Mouse (Mus musculus): ENCODE data around the gene Tarbp2.

Tarbp2 gene

DNA sequence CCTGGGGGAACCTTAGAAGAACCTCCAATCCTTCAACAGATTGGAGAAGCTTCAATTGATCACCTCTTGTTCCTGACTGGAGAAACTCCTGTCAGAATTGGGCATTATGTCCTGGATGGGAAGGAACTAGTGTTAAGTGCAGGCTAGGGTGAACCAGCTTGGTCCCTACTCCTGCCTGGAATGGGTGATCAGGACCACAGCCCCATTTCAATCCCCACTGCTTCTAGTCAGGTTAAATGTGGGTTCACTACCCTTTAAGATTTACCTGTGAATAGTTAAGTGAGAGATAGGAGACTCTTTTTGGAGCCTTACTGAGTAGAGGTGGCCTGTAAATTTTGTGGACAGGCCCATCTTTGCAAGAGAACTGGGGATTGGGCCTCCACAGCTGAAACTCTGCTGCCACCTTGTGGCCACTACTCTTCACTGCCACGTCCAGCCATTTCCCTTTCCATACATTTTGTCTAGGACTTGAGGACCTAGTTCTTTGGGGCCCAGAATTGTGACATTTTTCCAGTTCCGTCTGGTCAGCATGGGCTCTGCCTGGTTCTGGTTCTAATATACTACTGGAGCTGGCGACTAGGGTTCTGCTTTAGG lies 7.0 kb downstream of the Tarbp2 start, which contains the start of gene Npff:
Gene Npff (minus strand): TSS at position 51 of the 594 bp plus-strand sequence.
- DNase-seq (ENCODE audit: extremely low spot score, low read depth, low spot score) = peak; percentile 63

DNA sequence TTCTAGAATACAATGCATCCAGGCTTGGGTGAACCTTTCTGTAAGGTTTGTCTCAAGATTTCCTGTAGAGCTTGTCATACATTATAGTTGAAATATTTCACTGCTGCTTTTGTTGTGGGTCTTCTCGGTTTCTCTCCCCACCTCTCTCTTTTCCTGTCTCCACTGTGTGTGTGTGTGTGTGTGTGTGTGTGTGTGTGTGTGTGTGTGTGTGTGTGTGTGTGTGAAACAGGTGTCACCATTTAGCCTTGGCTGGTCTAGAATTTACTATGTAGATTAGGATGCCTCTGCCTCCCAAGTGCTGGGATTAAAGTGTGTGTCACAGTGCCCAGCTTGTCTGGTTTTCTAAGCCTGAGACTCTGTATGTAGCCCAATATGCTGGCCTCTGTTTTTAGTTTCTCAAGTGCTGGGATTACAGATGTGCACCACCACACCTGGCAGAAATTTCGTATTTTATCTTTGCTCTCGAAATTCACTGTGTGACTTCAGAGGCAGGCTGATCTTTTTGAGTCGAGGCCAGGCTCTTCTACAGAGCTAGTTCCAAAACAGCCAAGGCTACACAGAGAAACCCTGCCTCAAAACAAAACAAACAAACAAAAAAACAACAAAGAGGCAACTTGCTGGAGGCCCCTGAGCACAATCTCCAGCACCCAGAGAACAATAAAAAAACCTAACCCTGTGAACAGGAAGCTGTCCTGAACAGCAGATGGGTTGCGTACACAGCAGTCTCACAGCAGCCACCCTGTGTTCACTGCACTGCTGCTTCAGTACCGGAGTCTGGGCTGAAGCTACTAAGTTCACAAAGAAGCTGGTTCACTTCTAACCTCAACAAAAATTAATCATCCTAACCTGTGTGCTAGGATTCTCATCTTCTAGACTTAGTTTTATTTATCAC lies 8.4 kb downstream of the Tarbp2 start:
- DNase-seq (ENCODE audit: extremely low spot score, low read depth, low spot score) = no peak

DNA sequence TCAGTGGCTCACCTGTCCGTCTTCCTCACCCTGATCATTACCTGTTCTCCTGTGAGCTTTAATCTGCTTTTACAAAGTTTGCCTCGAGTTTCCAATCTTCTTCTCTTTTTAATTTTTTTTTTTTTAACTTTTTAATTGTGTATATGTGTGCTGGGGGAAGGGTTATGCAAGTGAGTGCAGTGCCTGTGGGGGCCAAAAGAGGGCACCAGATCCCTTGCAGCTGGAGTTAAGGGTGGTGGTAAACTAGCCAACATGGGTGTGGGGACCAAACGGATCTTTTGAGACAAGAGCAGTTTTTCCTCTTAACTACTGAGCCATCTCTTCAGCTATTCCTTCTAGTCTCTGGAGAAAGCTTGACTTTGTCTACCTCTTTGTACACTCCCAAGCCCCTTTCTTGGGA lies 9.9 kb downstream of the Tarbp2 start:
- no peak for DNase-seq (ENCODE audit: extremely low spot score, low read depth, low spot score)

DNA sequence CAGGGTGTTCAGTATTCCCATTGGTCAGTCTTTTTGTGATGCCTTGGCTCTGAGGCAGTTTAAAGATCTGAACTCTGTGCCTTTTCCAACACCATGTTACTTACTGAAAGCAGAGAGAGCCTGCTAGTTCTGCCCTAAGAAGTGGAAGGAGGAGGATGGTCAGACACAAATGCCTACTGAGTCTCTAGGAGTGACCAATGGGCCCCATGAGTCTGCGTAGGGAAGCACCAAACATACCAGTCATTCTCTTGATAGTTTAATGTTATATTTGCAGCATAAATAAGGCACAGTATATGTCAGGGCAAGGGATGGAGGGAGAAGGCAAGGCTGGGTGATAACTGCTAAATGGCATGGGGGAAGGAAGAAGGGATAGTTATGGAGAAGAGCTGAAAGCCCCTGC lies 10.4 kb downstream of the Tarbp2 start:
- DNase-seq (ENCODE audit: extremely low spot score, low read depth, low spot score) = no peak

DNA sequence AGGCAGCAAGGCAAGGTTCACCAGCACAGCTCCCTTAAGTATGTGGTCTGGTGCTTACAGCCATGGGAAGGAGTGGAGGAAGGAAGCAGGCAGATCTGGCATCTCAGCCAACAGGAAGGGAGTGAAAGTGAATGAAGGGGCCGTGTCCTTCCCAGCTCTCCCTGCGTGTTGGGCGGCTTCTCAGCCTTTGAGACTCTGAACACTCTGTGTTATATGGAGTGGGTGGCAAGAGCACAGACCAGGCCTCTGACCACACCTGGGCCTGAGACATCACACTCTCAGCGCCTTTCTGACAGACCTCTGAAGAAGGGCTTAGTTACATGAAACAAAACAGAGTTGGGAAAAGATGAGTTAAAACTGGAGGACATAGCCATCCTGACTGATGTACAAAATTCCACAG lies 12.6 kb downstream of the Tarbp2 start:
- no peak for DNase-seq (ENCODE audit: extremely low spot score, low read depth, low spot score)

DNA sequence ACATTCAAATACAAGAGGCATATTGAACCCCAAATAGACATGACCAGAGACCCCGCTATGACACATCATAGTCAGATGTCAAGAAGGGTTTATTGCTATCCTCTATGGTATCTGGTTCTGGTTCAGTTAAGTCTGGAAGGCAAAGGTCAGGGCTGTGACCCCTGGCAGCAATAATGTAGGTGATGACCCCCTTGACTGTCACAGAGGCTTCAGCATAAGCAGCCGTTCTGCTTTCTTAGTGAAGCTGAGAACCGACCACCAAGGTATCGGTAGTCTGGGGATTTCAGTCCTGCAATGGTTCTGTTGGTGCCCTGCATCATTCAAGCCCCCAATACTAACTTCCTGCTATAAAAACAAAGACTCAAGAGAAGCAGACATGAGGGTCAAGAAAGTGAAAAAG lies 13.6 kb downstream of the Tarbp2 start:
- no peak for DNase-seq (ENCODE audit: extremely low spot score, low read depth, low spot score)

DNA sequence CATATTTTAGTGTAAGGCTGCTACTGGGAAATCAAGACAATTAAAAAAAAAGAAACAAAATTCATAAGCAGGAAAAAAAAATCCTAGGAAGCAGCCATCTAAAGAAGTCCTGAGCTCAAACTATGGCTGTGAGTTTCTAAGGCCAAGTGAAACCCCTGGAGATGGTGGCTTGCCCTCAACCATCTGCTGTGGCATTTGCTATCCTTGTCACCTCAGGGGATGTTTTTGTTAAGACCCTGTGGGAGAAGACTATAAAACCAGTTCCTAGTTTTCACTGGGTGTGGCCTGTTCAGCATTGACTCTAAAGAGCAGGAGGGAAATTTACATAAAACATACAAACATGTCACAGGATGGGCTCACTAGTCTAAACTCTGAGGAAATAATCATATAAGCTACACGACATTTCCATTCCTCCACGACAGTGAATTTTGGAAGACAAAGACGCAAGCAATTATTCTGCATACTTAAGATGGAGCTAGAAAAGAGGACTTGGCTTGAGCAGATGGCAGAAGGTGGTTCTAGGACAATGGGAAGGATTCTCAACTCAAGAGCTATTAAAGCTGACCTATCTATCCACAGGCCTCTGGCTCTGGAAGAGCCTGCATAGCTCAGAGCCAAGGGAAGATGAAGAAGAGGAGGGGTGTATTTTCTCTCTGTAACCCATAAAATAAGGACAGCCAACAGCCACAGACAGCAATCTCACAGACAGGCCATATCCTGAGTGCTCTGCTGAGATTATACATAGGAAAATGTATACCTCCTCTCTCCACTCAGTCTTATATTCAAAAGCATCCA lies 14.3 kb downstream of the Tarbp2 start:
- DNase-seq (ENCODE audit: extremely low spot score, low read depth, low spot score) = no peak

DNA sequence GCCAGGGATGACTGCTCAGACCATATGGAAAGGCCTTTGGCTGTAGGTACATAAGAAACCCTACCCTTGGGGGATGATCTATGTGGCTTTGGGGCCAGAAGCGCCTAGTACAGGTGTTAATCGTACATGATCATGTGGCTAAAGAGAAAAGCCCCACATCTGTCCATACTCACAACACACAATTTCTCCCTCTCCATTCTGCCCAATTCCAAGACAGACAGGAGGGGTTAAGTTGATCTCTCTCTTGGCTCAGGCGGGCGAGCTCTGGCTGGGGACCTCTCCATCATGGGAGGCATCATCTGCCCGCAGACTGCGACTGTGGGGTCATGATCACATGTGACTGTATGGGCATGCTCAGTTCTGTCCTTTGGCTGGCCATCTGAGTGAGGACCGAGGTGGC lies 15.9 kb downstream of the Tarbp2 start:
- DNase-seq (ENCODE audit: extremely low spot score, low read depth, low spot score) = no peak

DNA sequence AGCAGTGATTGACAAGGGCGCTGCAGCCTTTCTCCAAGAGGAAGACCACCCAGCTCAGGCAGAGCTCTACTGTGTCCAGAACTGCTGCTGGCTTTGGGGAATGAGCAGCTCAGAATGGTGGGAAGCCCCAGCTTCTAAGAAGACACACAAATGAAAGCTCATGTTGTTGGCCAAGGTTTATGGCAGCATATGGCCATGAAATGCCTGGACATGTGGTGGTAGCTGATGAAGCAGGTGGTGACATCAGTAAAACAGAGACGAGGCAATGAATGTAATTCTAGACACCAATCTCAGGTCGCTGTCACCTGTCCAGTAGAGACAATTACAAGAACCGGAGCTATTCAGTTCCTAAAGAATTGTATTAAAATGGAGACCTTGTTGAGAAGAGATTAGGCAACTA lies 26.8 kb downstream of the Tarbp2 start:
- no peak for DNase-seq (ENCODE audit: extremely low spot score, low read depth, low spot score)

DNA sequence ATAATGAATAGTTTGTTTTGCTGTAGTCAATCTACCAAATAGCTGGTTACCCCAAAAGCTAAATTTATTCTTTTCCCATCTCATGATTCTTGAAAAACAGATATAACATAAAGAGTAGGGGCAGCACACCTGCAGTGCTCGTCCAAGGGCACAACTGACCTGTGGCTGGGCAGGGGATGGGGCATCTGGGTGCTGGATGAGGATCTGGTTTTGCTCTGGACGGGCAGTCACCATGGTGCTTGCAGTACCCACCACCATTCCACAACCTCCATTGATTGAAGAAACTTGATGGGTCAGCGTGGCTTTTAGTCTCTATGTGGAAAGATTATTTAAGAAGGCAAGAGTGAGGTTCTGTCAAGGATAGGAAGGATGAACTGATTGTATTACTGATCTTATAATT lies 28.3 kb downstream of the Tarbp2 start:
- DNase-seq (ENCODE audit: extremely low spot score, low read depth, low spot score) = no peak

DNA sequence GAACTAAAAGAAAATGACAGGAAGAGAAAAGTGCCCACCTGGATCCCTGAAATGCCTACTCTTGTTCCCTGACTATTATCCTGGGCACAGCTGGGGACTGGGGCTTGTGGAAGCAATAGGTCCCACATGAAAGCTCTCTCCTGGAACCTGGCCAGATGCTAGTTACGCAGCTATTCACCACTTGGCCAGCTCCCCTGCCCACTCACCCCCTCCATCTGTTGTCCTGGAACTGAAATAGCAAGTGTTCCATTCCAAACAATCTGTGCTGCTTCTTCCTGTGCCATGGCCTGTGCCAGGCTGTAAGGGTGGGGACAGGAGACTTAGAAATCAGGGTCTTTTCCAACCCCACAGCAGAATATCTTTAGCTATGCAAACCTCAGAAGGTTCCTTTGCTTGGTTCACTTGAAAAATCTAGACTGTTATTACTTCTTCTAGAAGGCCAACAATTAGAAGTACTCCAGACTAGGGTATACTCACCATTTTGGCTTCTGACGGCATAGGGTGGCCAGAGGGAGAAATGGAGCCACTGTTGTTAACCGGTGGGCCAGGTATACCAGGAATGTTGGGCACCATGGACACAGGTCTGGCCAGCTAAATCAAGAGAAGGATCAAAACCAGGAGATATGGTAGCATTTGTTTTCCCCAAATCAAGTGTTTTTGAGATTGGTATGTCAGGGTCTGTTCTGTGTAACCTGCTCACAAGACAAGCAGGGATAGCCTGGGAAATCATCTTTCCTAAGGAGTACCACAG lies 28.9 kb downstream of the Tarbp2 start:
- DNase-seq (ENCODE audit: extremely low spot score, low read depth, low spot score) = no peak

DNA sequence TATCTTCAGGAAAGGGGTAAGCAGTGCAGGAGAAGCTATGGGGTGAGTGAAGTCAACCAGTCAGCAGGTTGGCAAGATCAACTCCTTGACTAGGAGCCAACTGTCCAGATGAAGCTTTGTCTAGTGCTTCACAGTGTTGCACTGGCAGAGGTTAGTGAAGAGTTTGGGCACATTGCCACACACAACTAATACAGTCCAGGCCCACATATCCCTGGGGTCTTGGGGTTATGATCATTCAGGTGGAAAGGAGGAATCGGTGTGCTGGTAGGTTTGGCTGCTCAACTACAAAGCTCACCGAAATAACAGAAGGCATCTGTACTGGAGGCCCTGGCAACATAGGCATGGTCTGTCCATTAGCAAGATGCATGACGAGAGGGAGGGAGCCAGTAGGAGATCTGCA lies 29.5 kb downstream of the Tarbp2 start:
- no peak for DNase-seq (ENCODE audit: extremely low spot score, low read depth, low spot score)

DNA sequence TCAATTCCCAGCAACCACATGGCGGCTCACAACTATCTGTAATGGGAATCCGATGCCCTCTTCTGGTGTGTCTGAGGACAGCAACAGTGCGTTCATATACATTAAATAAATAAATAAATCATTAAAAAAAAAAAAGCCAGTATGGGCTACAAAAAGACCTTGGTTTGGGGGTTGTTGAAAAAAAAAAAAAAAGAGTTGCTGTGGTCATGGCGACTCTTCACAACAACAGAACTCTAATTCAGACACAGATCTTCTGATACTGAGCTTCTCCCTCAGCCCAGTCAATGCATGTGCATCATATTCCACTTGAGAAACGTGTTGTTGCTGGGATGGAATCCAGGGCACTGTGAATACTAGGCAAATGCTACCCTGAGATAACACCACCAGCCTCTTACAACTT lies 34.6 kb downstream of the Tarbp2 start:
- DNase-seq (ENCODE audit: extremely low spot score, low read depth, low spot score) = no peak

DNA sequence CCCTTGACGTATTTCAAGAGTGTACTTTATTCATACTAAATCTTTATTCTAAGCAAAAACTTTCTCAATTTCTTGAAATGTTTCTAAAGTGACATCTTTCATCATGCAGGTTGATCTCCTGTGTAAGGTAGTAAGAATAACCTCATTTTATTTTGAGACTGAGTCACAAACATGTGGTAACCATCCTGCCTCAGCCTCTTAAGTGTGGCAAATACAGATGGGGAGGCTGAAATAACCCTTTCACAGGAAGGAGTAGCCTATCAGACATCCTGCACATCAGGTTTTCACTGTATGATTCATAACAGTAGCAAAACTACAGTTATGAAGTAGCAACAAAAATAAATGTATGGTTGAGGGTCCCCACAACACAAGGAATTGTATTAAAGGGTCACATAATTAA lies 37.6 kb downstream of the Tarbp2 start:
- DNase-seq (ENCODE audit: extremely low spot score, low read depth, low spot score) = no peak

DNA sequence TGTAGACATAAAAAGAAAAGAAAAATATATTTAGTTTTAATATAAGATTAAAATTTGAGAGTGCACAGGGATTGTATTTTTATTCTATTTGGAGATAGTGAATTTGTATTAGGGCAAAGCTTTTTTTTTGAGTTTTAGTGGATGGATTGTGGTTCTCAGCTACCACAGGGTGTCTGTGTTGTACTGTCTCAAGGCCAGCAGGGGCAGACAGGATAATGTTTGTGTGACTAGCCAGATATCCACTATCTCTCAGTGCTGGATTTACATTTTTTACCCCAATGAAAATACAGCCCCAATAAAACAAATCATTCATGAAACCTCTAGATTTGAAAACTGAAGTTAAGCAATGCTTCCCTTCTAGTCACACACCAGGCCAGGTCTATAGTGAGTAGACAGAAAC lies 39.6 kb downstream of the Tarbp2 start:
- no peak for DNase-seq (ENCODE audit: extremely low spot score, low read depth, low spot score)

DNA sequence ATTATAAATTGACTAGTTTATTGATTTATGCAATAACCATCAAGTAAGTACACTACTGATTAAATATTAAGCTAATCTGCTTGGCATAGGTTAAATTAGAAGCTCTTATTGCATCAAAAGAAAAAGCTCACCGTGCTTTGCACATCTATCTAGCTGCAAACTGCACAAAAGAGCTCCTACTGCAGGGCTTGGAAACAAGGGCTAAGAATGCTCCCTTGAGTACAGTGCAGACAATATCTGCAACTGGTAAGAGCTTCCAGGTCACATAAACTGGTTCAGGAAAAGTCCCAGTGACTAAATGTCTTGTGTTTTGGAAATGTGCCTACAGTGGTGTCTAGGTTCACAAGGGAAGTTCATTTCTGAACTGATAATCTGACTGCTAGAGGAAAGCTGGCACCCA lies 44.5 kb downstream of the Tarbp2 start:
- no peak for DNase-seq (ENCODE audit: extremely low spot score, low read depth, low spot score)

DNA sequence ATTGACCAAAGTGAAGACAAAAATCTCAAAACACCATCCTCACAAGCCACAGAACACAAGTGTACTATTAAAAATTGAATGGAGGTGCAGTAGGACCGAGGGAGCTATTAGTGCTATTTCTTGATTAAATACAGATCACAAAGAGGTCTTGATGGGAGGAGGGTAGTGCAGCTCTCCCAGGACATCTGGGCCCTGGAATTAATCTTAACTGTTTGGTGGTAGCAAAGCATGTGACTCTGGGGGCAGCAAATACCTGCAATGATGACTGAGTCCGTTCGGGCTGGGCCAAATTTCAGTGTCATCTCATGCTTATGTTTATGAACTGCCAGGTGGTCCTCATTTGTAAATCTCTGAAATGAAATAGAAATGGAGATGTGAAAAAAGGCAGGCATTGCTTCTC lies 45.1 kb downstream of the Tarbp2 start:
- no peak for DNase-seq (ENCODE audit: extremely low spot score, low read depth, low spot score)

DNA sequence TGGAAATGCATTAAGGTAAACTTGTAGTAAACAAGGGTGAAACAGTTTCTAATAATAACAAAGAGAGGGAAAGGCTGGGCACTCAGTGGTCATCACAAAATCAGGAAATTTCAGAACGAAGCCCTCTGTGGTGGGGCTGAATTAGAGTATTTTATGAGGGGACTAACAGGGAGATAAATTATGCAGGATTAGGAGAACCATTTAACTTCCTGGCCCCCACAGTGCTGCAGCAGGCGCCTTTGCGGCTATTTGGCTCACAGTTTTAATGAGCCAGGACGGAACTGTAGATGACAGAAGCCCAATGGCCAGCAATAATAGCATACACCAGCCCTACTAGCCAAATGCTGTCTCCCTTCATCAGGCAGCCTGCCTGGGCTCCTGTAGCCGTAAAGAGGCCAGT lies 45.7 kb downstream of the Tarbp2 start:
- DNase-seq (ENCODE audit: extremely low spot score, low read depth, low spot score) = no peak

DNA sequence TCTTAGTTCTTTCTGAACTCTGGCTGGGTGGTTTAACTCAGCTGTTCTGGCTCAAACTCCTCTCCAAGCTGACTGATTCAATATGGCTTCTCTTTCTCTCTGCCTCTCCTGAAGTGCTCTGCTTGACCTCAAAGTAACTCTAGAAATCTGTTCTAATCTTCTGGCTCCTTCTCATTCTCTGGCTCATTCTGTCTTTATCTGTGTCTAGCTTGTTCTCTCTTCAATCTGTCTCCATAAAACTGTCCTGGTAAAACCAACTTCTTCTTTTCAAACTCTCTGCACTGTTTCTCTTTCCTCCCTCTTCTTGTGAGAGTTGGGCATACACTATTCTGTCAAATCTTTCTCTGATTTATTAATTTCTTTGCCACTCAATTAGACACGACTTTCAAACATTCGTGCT lies 49.9 kb downstream of the Tarbp2 start:
- DNase-seq (ENCODE audit: extremely low spot score, low read depth, low spot score) = no peak

DNA sequence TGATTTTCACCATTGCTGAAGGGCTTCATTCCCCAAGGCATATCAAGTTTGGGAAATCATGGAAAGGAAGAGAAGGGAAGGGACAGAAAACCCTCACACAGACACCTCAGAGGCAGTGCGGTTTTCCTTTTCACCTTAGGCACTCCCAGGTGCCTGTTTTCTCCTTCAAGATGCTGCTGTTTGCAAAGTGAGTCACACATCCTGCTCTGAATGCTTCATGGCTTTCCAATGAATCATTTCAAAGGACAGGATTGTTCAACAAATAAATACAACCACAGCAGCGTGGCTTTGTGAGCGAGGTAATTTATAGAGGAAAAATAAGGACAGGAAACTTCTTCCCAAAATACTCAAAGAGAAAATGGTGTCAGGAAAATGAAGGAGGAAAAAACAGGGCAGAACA lies 54.1 kb downstream of the Tarbp2 start:
- DNase-seq (ENCODE audit: extremely low spot score, low read depth, low spot score) = no peak

All from hindlimb bud, embryonic 11.5 days (tissue).